Mouse (Mus musculus) hindbrain, embryonic 12.5 days (tissue): ENCODE data around the gene Gsto2. TPM values are rescaled to one million over a fixed set of nuclear protein-coding genes. Genes with fewer than 3 reads are reported as not detected.
A peak's percentile ranks its signal among the peaks of the same experiment; 100 is the strongest.

Experiments
- ATAC-seq: fragments of 200-750 bp; cut with Nextera tagmentation; 2 replicates; pipeline ENCODE4 v1.8.0; 2017; ENCODE audit warnings: moderate TSS enrichment; ENCODE audit not compliant: low FRiP score
- H3K27ac ChIP-seq: fragments of 300-500 bp; sonication (generic); 2 replicates; pipeline ENCODE4 v1.5.1; 2016; ENCODE audit warnings: mild to moderate bottlenecking
- H3K27me3 ChIP-seq: fragments of 300-500 bp; sonication (generic); 2 replicates; pipeline ENCODE4 v1.6.1; 2016; ENCODE audit warnings: mild to moderate bottlenecking
- H3K36me3 ChIP-seq: fragments of 300-500 bp; sonication (generic); 2 replicates; pipeline ENCODE4 v1.6.1; 2016; ENCODE audit warnings: mild to moderate bottlenecking
- H3K4me1 ChIP-seq: fragments of 300-500 bp; sonication (generic); 2 replicates; pipeline ENCODE4 v1.6.1; 2016
- H3K4me2 ChIP-seq: fragments of 300-500 bp; sonication (generic); replicated peaks from 2 replicates; pipeline ENCODE4 v1.6.1; 2016; ENCODE audit warnings: mild to moderate bottlenecking
- H3K4me3 ChIP-seq: fragments of 300-500 bp; sonication (generic); 2 replicates; pipeline ENCODE4 v1.5.1; 2016; ENCODE audit warnings: mild to moderate bottlenecking
- H3K9ac ChIP-seq: fragments of 300-500 bp; sonication (generic); 2 replicates; pipeline ENCODE4 v1.6.1; 2016; ENCODE audit warnings: mild to moderate bottlenecking, moderate library complexity
- H3K9me3 ChIP-seq: fragments of 300-500 bp; sonication (generic); replicated peaks from 2 replicates; pipeline ENCODE4 v1.6.1; 2016; ENCODE audit warnings: mild to moderate bottlenecking
- WGBS: fragments of 180-500 bp; shearing (Covaris S2); methylation state at CpG from one replicate; pipeline ENCODE4 v1.1.7; 2016; 5-methylcytosine and 5-hydroxymethylcytosine counted together
- polyA plus RNA-seq: library from polyadenylated mRNA; unstranded; fragments of >200 nt; fragmentation: Nextera tagmentation; extraction: Ambion mirVana; gene quantifications from 2 replicates; pipeline ENCODE4 v1.2.1, GENCODE M21; 2016

Gene Gsto2
- polyA plus RNA-seq, 1 experiment from 2014 or later = 0.96 TPM

DNA sequence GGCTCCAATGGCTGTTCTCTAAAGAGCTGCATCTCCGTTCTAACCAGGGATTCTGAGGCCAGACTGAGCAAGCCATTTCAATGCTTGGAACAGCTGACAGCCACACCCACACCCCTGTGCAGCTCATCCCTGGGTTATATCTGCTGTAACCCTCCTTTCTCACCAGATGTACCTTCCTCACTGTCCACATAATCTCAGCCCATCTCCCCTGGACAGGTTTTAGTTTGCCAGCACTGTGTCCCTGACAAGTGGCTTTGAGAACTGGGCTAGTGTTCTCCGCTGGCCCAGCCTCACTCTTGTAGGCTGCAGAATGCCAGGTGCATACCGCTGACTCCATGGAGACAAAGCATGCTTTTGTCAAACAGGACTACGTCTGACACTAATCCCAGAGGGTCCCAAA lies 52.1 kb downstream of the Gsto2 start:
- H3K36me3 ChIP-seq = 0 out of 2 replicates have a peak, but pooled peaks cover 2% of the 10 kb centered on the region
- H3K9ac ChIP-seq = peak overlapping the region; percentile 85; the same call in 1 of the 2 replicates
- no peak overlapping the region for H3K27ac ChIP-seq
- H3K27me3 ChIP-seq = no peaks in the 10 kb centered on the region
- H3K4me2 ChIP-seq = peak overlapping the region; percentile 69
- H3K9me3 ChIP-seq = no peaks in the 10 kb centered on the region
- peaks cover 24% of the 10 kb centered on the region for H3K4me1 ChIP-seq
- 22% methylated on average over 4 of the region's 4 CpGs for WGBS
- no peak for ATAC-seq
- peak overlapping the region; percentile 85 for H3K4me3 ChIP-seq

GRCm38 (mm10) chr19:47918016-47918415 lies 52.7 kb downstream of the Gsto2 start:
- H3K27ac ChIP-seq = no peak overlapping the region
- H3K4me3 ChIP-seq = peak overlapping the region; percentile 85
- no peak for ATAC-seq
- H3K36me3 ChIP-seq = 0 out of 2 replicates have a peak, but pooled peaks cover 2% of the 10 kb centered on the region
- peak overlapping the region; percentile 69 for H3K4me2 ChIP-seq
- H3K9me3 ChIP-seq = no peaks in the 10 kb centered on the region
- no peaks in the 10 kb centered on the region for H3K27me3 ChIP-seq
- peak overlapping the region; percentile 85 for H3K9ac ChIP-seq
- H3K4me1 ChIP-seq = peaks cover 24% of the 10 kb centered on the region
- 21% methylated on average over 9 of the region's 9 CpGs for WGBS

DNA sequence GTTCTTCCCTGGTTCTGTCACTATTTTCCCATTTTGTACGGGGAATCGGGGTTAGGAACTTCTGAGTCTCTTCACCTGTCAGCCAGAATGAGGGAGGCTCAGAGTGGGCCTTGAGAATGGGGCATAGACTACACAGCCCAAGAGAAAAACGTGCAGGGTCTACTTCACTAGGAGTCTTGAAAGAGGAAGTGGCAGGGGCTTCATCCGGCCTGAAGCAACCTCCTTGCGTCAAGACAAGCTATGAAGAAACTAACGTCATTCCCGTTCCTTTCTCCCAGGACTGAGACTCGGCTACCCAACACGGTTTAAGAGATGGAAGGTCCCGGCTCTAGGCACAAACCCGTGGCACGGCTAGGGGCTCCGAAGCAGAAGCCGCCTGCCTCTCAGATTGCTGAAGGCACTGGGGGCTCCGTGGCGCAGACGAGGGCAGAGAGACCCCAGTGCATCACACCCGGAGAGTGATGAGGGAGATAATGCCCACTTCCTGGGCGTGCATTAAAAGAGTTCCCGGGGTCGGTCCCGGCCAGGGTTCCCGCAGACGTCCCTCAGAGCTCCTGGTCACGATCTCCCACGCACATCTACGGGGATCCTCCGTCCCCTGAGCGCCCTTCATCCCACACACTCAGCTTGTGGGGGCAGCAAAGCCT lies 53.2 kb downstream of the Gsto2 start:
- Histone ChIP-seq H3K27ac (peak overlapping the region; percentile 84), H3K9me3 (no peaks in the 10 kb centered on the region), H3K36me3 (0 out of 2 replicates have a peak, but pooled peaks cover 2% of the 10 kb centered on the region), H3K4me2 (peak overlapping the region; percentile 69), H3K4me1 (peaks cover 24% of the 10 kb centered on the region), H3K9ac (peak overlapping the region; percentile 85), H3K4me3 (peak overlapping the region; percentile 85), H3K27me3 (no peaks in the 10 kb centered on the region)
- WGBS = under 1% methylated on average over 29 of the region's 29 CpGs
- ATAC-seq = peak; percentile 52

DNA sequence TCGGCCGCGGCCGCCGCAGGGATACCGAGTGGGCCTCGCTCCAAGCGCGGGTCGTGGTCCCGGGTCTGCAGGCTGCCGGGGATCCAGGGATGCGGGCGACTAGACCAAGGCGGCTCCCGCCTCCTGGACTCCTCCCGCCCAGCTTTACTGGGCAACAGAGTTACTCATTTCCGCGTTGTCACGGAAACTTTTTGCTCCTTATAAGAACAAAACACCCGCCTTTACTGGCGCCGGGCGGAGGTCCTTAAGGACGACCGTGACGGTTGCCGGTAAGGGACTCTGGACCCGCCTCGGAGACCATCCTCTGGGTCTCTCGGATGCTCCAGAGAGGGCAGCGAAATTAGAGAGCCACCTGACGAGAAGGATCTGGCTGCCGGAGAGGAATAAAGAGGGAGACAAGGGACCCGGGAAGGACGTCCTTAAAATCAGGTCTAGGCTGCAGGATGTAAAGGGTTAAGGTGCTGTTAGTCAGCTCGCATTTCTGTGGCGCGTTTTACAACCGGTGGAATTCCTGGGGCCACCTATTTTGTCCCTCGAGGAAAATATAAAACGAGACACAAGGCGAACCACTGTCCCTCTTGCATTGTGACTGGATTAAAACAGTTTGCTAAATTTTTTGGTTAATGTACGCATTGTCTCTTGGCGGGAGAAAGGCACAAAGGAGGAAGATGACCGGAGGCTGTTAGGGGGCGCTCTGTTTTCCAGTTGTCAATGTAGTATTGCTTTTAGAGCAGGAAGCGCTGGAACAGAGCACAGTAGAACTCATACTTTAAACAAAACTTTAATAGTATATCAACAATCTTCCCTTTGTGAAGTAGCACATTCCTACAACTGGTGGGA lies 54.0 kb downstream of the Gsto2 start, which contains the start of the genes Cfap43 and Itprip:
Gene Cfap43 (minus strand): TSS at position 162 of the 840 bp plus-strand sequence.
Gene Itprip (minus strand): TSS at position 174 of the 840 bp plus-strand sequence.
- Histone ChIP-seq H3K9ac (peak within 1 kb of the TSS; percentile 85), H3K27ac (peak within 1 kb of the TSS; percentile 84), H3K4me2 (peak within 1 kb of the TSS; percentile 69), H3K4me3 (peak within 1 kb of the TSS; percentile 85), H3K9me3 (no peaks in the 10 kb centered on the region), H3K27me3 (no peaks in the 10 kb centered on the region), H3K4me1 (peaks cover 24% of the 10 kb centered on the region), H3K36me3 (no peaks in the 10 kb centered on the region)
- peak; percentile 80 for ATAC-seq
- WGBS = under 1% methylated on average over 48 of the region's 48 CpGs

DNA sequence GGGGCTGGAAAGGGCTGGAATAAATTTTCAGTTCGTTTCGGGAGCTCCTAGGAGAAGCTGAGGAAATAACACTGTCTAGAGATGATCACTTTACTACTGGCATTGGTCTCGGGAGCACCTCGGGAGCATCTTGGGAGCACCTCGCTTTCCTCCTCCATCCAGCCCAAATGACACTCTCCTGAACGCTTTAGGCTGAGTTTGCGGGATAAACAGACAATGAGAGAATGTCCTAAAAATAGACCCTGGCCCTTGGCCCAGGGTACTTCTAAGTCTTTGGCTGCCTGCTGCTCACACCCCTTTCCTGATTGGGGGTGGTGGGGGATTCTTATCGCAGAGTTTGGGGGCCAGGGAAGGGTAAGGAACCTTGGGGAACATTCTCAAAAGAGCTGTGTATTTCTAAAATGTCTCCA lies 54.6 kb downstream of the Gsto2 start:
- no peak for ATAC-seq
- Histone ChIP-seq H3K27me3 (no peaks in the 10 kb centered on the region), H3K36me3 (no peaks in the 10 kb centered on the region), H3K4me3 (peak overlapping the region; percentile 85), H3K9me3 (no peaks in the 10 kb centered on the region), H3K9ac (peak overlapping the region; percentile 38), H3K4me1 (peaks cover 24% of the 10 kb centered on the region), H3K4me2 (peak overlapping the region; percentile 69), H3K27ac (peak overlapping the region; percentile 84; the same call in 1 of the 2 replicates)
- 7% methylated on average over 8 of the region's 8 CpGs for WGBS

GRCm38 (mm10) chr19:47925819-47926218 lies 60.5 kb downstream of the Gsto2 start:
- H3K27ac ChIP-seq = no peak overlapping the region
- no peaks in the 10 kb centered on the region for H3K27me3 ChIP-seq
- H3K4me2 ChIP-seq = no peak overlapping the region
- no peaks in the 10 kb centered on the region for H3K9me3 ChIP-seq
- WGBS = 81% methylated on average over 7 of the region's 7 CpGs
- H3K36me3 ChIP-seq = no peaks in the 10 kb centered on the region
- no peak overlapping the region for H3K9ac ChIP-seq
- no peak for ATAC-seq
- no peaks in the 10 kb centered on the region for H3K4me1 ChIP-seq
- no peak overlapping the region for H3K4me3 ChIP-seq

DNA sequence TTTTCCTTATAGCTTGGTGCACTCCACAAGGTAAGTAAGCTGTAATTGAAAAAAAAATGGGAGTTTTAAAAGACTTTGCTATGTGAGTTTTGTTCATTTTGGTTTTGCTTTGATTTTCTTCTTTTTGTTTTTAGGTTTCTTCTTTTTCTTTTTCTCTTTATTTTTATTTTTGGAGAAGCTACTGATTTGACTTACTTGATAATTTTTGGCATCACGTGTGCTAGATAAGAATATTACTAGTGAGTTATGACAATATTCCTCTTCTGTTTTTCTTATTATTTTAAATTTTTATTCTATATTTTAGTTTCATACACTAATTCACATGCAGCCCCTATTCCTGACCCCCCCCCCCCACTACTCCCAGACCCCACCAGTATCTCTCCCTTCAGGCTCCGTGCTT lies 61.7 kb downstream of the Gsto2 start:
- H3K36me3 ChIP-seq = no peaks in the 10 kb centered on the region
- no peaks in the 10 kb centered on the region for H3K4me1 ChIP-seq
- no peak overlapping the region for H3K4me2 ChIP-seq
- no peak for ATAC-seq
- no peak overlapping the region for H3K4me3 ChIP-seq
- no peaks in the 10 kb centered on the region for H3K9me3 ChIP-seq
- 88% methylated on average over 2 of the region's 2 CpGs for whole genome bisulfite sequencing
- no peak overlapping the region for H3K27ac ChIP-seq
- H3K27me3 ChIP-seq = no peaks in the 10 kb centered on the region
- no peak overlapping the region for H3K9ac ChIP-seq

DNA sequence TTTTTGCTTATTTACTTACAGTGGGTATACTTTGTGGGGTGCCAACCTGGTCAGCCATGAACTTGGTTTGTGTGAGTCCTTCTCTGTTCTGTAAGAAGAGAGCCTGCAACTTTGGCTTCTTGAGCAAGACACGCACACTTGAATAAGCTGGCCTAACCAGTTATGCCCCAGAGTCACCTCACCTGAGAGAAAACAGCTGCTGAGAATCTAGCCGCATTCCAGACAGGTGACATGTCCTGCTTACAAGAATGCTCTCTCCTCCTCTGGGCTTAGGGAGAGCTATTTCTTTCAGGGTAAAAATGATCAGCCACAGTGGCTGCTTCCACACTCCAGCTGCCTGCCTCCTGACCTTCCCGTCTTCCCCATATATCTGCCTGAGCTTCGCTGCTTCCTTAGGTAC lies 63.7 kb downstream of the Gsto2 start:
- no peak overlapping the region for H3K4me3 ChIP-seq
- no peak overlapping the region for H3K4me2 ChIP-seq
- H3K27ac ChIP-seq = no peak overlapping the region
- no peak overlapping the region for H3K9ac ChIP-seq
- H3K4me1 ChIP-seq = no peaks in the 10 kb centered on the region
- no peaks in the 10 kb centered on the region for H3K36me3 ChIP-seq
- no peaks in the 10 kb centered on the region for H3K27me3 ChIP-seq
- WGBS = 78% methylated on average over 4 of the region's 4 CpGs
- no peaks in the 10 kb centered on the region for H3K9me3 ChIP-seq
- ATAC-seq = no peak

DNA sequence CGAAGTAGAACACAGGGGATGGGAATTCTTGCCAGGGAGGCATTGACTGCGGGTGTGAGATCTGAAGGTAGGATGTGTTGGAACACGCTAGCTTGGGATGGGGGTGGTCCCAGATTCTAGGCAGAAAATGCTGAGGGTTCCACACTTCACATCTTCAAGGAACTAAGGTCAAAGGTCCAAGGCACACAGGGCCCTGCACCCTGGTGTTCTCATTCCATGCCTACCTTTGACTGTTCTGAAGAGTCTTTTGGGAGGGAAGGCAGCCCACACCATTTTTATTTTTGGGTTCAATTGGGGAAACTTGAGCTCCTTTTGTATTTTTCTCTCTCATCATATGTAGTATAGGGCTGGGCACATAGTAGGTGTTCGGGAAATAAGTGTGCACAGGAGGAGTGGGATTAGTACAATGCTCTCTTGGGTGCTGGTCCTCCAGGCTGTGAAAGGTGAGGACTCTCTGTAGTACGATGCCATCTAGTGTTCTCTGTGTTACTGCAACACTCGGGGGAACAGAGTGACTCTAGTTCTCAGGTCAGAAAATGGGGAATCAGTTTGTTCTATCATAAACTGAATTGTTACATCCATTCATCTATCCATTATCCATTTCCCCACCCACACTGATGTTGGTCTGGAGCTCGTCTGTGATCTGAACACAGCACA lies 66.8 kb downstream of the Gsto2 start:
- H3K27me3 ChIP-seq = no peaks in the 10 kb centered on the region
- H3K4me1 ChIP-seq = peaks cover 1% of the 10 kb centered on the region; the same call in 1 of the 2 replicates
- no peaks in the 10 kb centered on the region for H3K36me3 ChIP-seq
- WGBS = 44% methylated on average over 7 of the region's 7 CpGs
- H3K4me3 ChIP-seq = no peak overlapping the region
- no peak overlapping the region for H3K4me2 ChIP-seq
- no peak overlapping the region for H3K27ac ChIP-seq
- H3K9me3 ChIP-seq = no peaks in the 10 kb centered on the region
- ATAC-seq = peak; percentile 75
- no peak overlapping the region for H3K9ac ChIP-seq

DNA sequence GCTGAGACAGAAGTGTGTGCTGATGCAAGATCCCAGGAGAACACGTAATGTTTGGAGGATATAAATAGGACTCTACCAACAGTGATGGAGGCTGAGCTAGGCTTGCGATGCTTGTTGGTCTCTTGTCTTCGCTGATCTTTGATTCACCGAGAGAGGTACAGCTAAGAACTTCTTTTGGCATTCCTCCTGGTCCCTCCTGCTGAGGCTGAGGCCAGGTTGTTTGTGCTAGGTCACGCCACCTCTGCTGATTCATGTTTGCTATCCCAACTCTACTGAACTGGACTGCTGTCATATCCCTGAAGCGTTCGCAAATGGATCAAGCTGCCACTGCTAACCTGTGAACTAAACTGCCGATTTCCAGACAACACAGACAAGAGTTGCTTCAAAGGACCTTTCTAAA lies 68.8 kb downstream of the Gsto2 start:
- no peak for ATAC-seq
- H3K4me3 ChIP-seq = no peak overlapping the region
- 91% methylated on average over 8 of the region's 8 CpGs for WGBS

GRCm38 (mm10) chr19:47934636-47935238 lies 69.4 kb downstream of the Gsto2 start:
- Histone ChIP-seq H3K4me3 (no peak overlapping the region), H3K9ac (no peak overlapping the region), H3K27ac (no peak overlapping the region), H3K36me3 (no peaks in the 10 kb centered on the region), H3K27me3 (peaks cover 7% of the 10 kb centered on the region), H3K4me1 (peaks cover 9% of the 10 kb centered on the region; the same call in 1 of the 2 replicates), H3K9me3 (no peaks in the 10 kb centered on the region), H3K4me2 (no peak overlapping the region)
- whole genome bisulfite sequencing = 74% methylated on average over 16 of the region's 16 CpGs
- no peak for ATAC-seq

More for the DNA sequence above, 68.8 kb downstream of the Gsto2 start:
- Histone ChIP-seq H3K36me3 (no peaks in the 10 kb centered on the region), H3K27ac (no peak overlapping the region), H3K4me2 (no peak overlapping the region), H3K9ac (no peak overlapping the region), H3K27me3 (peaks cover 6% of the 10 kb centered on the region; the same call in 1 of the 2 replicates), H3K9me3 (no peaks in the 10 kb centered on the region), H3K4me1 (peaks cover 9% of the 10 kb centered on the region; the same call in 1 of the 2 replicates)
